Mouse (Mus musculus): ENCODE results near the gene Emc8. TPM values are rescaled to one million over a fixed set of nuclear protein-coding genes. Genes with fewer than 3 reads are reported as not detected.

Gene Emc8
- total RNA-seq, 4 experiments from 2014 or later, result 60.5 to 72.0 (median 69.4) TPM

GRCm38 (mm10) chr8:120642031-120642662, 26.2 kb downstream of the Emc8 start:
- DNase-seq (ENCODE audit: low spot score in 2 of 2), result no peak

- DNase-seq (ENCODE audit: low spot score in 2 of 2), result no peak
Observed at GRCm38 (mm10) chr8:120641245-120641644, 27.1 kb downstream of the Emc8 start.

GRCm38 (mm10) chr8:120634329-120634839, 34.0 kb downstream of the Emc8 start:
- no peak for DNase-seq (ENCODE audit: low spot score in 2 of 2)

- DNase-seq (ENCODE audit: low spot score in 2 of 2), result no peak
Observed at GRCm38 (mm10) chr8:120633665-120634271, 34.6 kb downstream of the Emc8 start.

GRCm38 (mm10) chr8:120632969-120633664, 35.3 kb downstream of the Emc8 start:
- DNase-seq (ENCODE audit: low spot score in 2 of 2), result no peak

GRCm38 (mm10) chr8:120631441-120632375, 36.7 kb downstream of the Emc8 start:
- no peak for DNase-seq (ENCODE audit: low spot score in 2 of 2)

GRCm38 (mm10) chr8:120630848-120631247, 37.5 kb downstream of the Emc8 start:
- no peak for DNase-seq (ENCODE audit: low spot score in 2 of 2)

GRCm38 (mm10) chr8:120630031-120630430, 38.3 kb downstream of the Emc8 start:
- DNase-seq (ENCODE audit: low spot score in 2 of 2), result no peak

- DNase-seq (ENCODE audit: low spot score in 2 of 2), result peak in 1 of 2 experiments; percentile 59
Observed at GRCm38 (mm10) chr8:120627298-120627697, 41.1 kb downstream of the Emc8 start.

- DNase-seq (ENCODE audit: low spot score in 2 of 2), result no peak
Observed at GRCm38 (mm10) chr8:120626461-120626860, 41.9 kb downstream of the Emc8 start.

- no peak for DNase-seq (ENCODE audit: low spot score in 2 of 2)
Observed at GRCm38 (mm10) chr8:120623608-120624007, 44.8 kb downstream of the Emc8 start.

GRCm38 (mm10) chr8:120622161-120622560, 46.2 kb downstream of the Emc8 start:
- DNase-seq (ENCODE audit: low spot score in 2 of 2), result no peak

GRCm38 (mm10) chr8:120620441-120620840, 47.9 kb downstream of the Emc8 start:
- DNase-seq (ENCODE audit: low spot score in 2 of 2), result no peak

GRCm38 (mm10) chr8:120619235-120620180, 48.9 kb downstream of the Emc8 start:
- DNase-seq (ENCODE audit: low spot score in 2 of 2), result peak; percentile 32 to 69

- peak in 1 of 2 experiments; percentile 63 for DNase-seq (ENCODE audit: low spot score in 2 of 2)
Observed at GRCm38 (mm10) chr8:120618110-120618509, 50.3 kb downstream of the Emc8 start.

GRCm38 (mm10) chr8:120616663-120617626, 51.4 kb downstream of the Emc8 start:
- DNase-seq (ENCODE audit: low spot score in 2 of 2), result no peak

- DNase-seq (ENCODE audit: low spot score in 2 of 2), result no peak
Observed at GRCm38 (mm10) chr8:120614491-120614890, 53.9 kb downstream of the Emc8 start.

- no peak for DNase-seq (ENCODE audit: low spot score in 2 of 2)
Observed at GRCm38 (mm10) chr8:120610824-120611223, 57.5 kb downstream of the Emc8 start.

GRCm38 (mm10) chr8:120607885-120608284, 60.5 kb downstream of the Emc8 start:
- peak in 1 of 2 experiments; percentile 77 for DNase-seq (ENCODE audit: low spot score in 2 of 2)

All from left cerebral cortex, adult 8-10 months (tissue).